Mouse (Mus musculus) ES-E14 (cell line): ENCODE measurements around the gene Gjb4.

ENCODE experiments used
- CHD2 ChIP-seq: IDR thresholded peaks from 2 replicates; pipeline ENCODE4 v1.6.1; 2014; ENCODE audit warnings: mild to moderate bottlenecking, low read depth, low read length, inconsistent platforms
- MAFK ChIP-seq: IDR thresholded peaks from 2 replicates; pipeline ENCODE4 v1.6.1; 2014; ENCODE audit warnings: mild to moderate bottlenecking, low read depth, low read length, inconsistent platforms; ENCODE audit not compliant: insufficient read depth

- TF ChIP-seq MAFK (no peak), CHD2 (no peak)
These were observed 46.6 kb upstream of the Gjb4 start for GRCm38 (mm10) chr4:127400165-127401145.
